Mouse (Mus musculus) hematopoietic multipotent progenitor cell, adult 10-12 weeks (in vitro differentiated cells): ENCODE data around the gene Nhlh2. TPM values are rescaled to one million over a fixed set of nuclear protein-coding genes. Genes with fewer than 3 reads are reported as not detected.

Experiments used
- polyA plus RNA-seq: library from polyadenylated mRNA; stranded (reverse); fragments of >175 nt; gene quantifications from 2 replicates; pipeline ENCODE4 v1.2.3, GENCODE M21; 2012; ENCODE audit warnings: low replicate concordance

The Nhlh2 gene
- not detected in 2 replicates for polyA plus RNA-seq

DNA sequence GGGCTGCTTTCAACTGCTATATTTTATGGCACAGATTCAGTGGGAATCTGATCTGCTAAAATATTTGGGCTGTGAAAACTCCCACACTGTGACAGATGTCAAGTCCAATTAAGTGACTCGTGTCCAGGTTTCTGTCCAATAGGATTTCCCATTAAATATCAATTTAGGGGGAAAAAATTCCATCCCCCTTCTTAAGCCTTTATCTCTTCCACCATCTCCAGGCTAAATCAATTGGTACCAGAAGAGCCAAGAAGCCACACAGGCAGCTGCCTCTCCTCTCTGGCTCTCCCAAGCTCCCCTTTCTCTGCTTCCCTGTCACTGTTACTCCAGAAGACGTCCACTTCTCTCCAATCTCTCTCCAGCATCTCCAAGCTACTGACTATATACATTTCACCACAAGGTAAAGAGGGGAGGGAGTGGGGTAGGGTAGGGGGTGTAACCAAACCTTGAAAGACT is at the start of gene Nhlh2:
Gene Nhlh2, plus strand, starts transcription at position 151 of the 456 bp plus-strand sequence.

Other genes with a start within 250 kb of the Nhlh2 start
- 0.36 and 1.7 TPM in 2 replicates for gene Mab21l3, start 161.1 kb upstream of the Nhlh2 start, polyA plus RNA-seq
- 3.3 and 11.3 TPM in 2 replicates for gene Slc22a15, start 85.6 kb upstream of the Nhlh2 start, polyA plus RNA-seq
- gene Casq2, start 76.3 kb downstream of the Nhlh2 start, polyA plus RNA-seq: not detected in 2 replicates
- gene Vangl1, start 194.6 kb downstream of the Nhlh2 start, polyA plus RNA-seq: 2.6 and 25.3 TPM in 2 replicates